8 mouse cellular contexts compared by ENCODE assay signal in the genomic region with DNA sequence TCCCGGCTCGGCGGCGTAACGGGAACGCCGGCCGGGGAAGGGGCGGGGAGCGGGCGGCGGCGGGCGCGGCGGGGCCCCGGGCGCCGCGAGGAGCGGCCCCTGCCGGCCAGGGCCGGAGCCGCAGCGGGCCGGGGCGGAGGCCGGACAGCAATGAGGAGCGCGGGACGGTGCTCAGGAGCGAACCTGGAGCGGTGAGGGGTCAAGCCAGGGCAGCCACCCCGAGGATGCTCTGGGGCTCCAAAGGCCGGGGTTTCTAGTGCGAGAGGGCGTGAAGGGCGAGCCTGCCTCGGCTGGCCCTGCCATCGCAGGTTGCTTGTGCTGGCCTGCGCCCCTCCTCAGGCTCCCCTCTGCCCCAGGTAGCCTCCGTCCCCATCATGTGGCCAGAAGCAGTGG. TPM values are rescaled to one million over a fixed set of nuclear protein-coding genes. Genes with fewer than 3 reads are reported as not detected.
A peak's percentile ranks its signal among the peaks of the same experiment; 100 is the strongest.
DNase-seq lines count a peak whose midpoint lies in the region; ATAC-seq and TF ChIP-seq lines count a peak whose summit lies in the region.

Gene Ttc7b (minus strand): TSS at position 33 of the 393 bp plus-strand sequence.

- peak within 1 kb of the TSS; percentile 96 for H3K9ac ChIP-seq in intestine, embryonic 16.5 days (ENCODE audit: low read depth, low read length)
- H3K9ac ChIP-seq in limb, embryonic 12.5 days (replicated peaks) = peak within 1 kb of the TSS; percentile 96
- peak within 1 kb of the TSS; percentile 96 for H3K9ac ChIP-seq in midbrain, embryonic 12.5 days (replicated peaks)
- H3K9ac ChIP-seq in stomach, embryonic 14.5 days (replicated peaks; ENCODE audit: low read depth, low read length) = peak within 1 kb of the TSS; percentile 92

- CTCF ChIA-PET in Patski (lab: Charles Lee) = no interaction called here

- peak; percentile 80 for ATAC-seq in Patski
- ATAC-seq in intestine, embryonic 16.5 days = peak; percentile 88
- ATAC-seq in limb, embryonic 12.5 days (ENCODE audit: insufficient number of reproducible peaks, insufficient read depth, low FRiP score, low TSS enrichment, low read depth) = peak; percentile 60
- ATAC-seq in midbrain, embryonic 12.5 days (ENCODE audit: low FRiP score, low read depth) = peak; percentile 84
- peak; percentile 68 for ATAC-seq in stomach, embryonic 14.5 days (ENCODE audit: insufficient number of reproducible peaks, insufficient read depth, low FRiP score, low read depth)

- peak within 1 kb of the TSS; percentile 68 for H3K27ac ChIP-seq in intestine, embryonic 16.5 days (ENCODE audit: low read length)
- H3K27ac ChIP-seq in limb, embryonic 12.5 days = peak within 1 kb of the TSS; percentile 80
- H3K27ac ChIP-seq in midbrain, embryonic 12.5 days (replicated peaks) = peak within 1 kb of the TSS; percentile 85
- peak within 1 kb of the TSS; percentile 66; the same call in 1 of the 2 replicates for H3K27ac ChIP-seq in stomach, embryonic 14.5 days (ENCODE audit: low read length)

- H3K27me3 ChIP-seq in Patski = no peaks in the 10 kb centered on the region
- no peaks in the 10 kb centered on the region for H3K27me3 ChIP-seq in intestine, embryonic 16.5 days (replicated peaks; ENCODE audit: control insufficient read depth, insufficient read depth, low read length)
- H3K27me3 ChIP-seq in limb, embryonic 12.5 days = no peaks in the 10 kb centered on the region
- H3K27me3 ChIP-seq in midbrain, embryonic 12.5 days = no peaks in the 10 kb centered on the region; the same call in 1 of the 2 replicates
- no peaks in the 10 kb centered on the region for H3K27me3 ChIP-seq in stomach, embryonic 14.5 days (ENCODE audit: control insufficient read depth, insufficient read depth, low read length)

- WGBS in intestine, embryonic 16.5 days = 1% methylated on average over 41 of the region's 42 CpGs
- 4% methylated on average over 31 of the region's 42 CpGs for WGBS in limb, embryonic 12.5 days
- WGBS in midbrain, embryonic 12.5 days = 3% methylated on average over 23 of the region's 42 CpGs
- 2% methylated on average over 41 of the region's 42 CpGs for WGBS in stomach, embryonic 14.5 days

- peak within 1 kb of the TSS; percentile 87 for H3K4me3 ChIP-seq in intestine, embryonic 16.5 days (ENCODE audit: low read length)
- peak within 1 kb of the TSS; percentile 82 for H3K4me3 ChIP-seq in limb, embryonic 12.5 days (replicated peaks)
- peak within 1 kb of the TSS; percentile 87 for H3K4me3 ChIP-seq in midbrain, embryonic 12.5 days
- peak within 1 kb of the TSS; percentile 66 for H3K4me3 ChIP-seq in stomach, embryonic 14.5 days (ENCODE audit: low read depth, low read length)

- peak within 1 kb of the TSS; percentile 75 for H3K4me2 ChIP-seq in intestine, embryonic 16.5 days (ENCODE audit: low read depth, low read length)
- peak within 1 kb of the TSS; percentile 82 for H3K4me2 ChIP-seq in limb, embryonic 12.5 days
- peak within 1 kb of the TSS; percentile 81 for H3K4me2 ChIP-seq in midbrain, embryonic 12.5 days (replicated peaks)
- peak within 1 kb of the TSS; percentile 82 for H3K4me2 ChIP-seq in stomach, embryonic 14.5 days (replicated peaks; ENCODE audit: low read depth, low read length)

- H3K36me3 ChIP-seq in intestine, embryonic 16.5 days (ENCODE audit: control insufficient read depth, insufficient read depth, low read length) = 0 out of 2 replicates have a peak, but pooled peaks cover 2% of the 10 kb centered on the region
- peaks cover 14% of the 10 kb centered on the region; the same call in 1 of the 2 replicates for H3K36me3 ChIP-seq in limb, embryonic 12.5 days
- no peaks in the 10 kb centered on the region for H3K36me3 ChIP-seq in midbrain, embryonic 12.5 days
- H3K36me3 ChIP-seq in stomach, embryonic 14.5 days (ENCODE audit: control insufficient read depth, insufficient read depth, low read length) = no peaks in the 10 kb centered on the region

- no peaks in the 10 kb centered on the region for H3K9me3 ChIP-seq in intestine, embryonic 16.5 days (ENCODE audit: control insufficient read depth, low read length)
- H3K9me3 ChIP-seq in limb, embryonic 12.5 days = no peaks in the 10 kb centered on the region
- H3K9me3 ChIP-seq in midbrain, embryonic 12.5 days = no peaks in the 10 kb centered on the region
- no peaks in the 10 kb centered on the region for H3K9me3 ChIP-seq in stomach, embryonic 14.5 days (ENCODE audit: control insufficient read depth, low read depth, low read length)

- peak; percentile 24 for DNase-seq in 416B (ENCODE audit: low read depth)
- DNase-seq in Patski (ENCODE audit: low read depth, low spot score) = no peak
- DNase-seq in embryo, embryonic 10 days (ENCODE audit: low spot score) = peak; percentile 63
- peak; percentile 97 for DNase-seq in heart, adult 11 months

- peaks cover 37% of the 10 kb centered on the region for H3K4me1 ChIP-seq in intestine, embryonic 16.5 days (ENCODE audit: control insufficient read depth, insufficient read depth, low read length)
- peaks cover 20% of the 10 kb centered on the region for H3K4me1 ChIP-seq in limb, embryonic 12.5 days (replicated peaks)
- H3K4me1 ChIP-seq in midbrain, embryonic 12.5 days = peaks cover 19% of the 10 kb centered on the region
- H3K4me1 ChIP-seq in stomach, embryonic 14.5 days (ENCODE audit: control insufficient read depth, insufficient read depth, low read length) = peaks cover 16% of the 10 kb centered on the region

- no peak for TF ChIP-seq CTCF in Patski (IDR thresholded peaks at IDR 0.05)

- POLR2A ChIA-PET in Patski (lab: Charles Lee) = interaction anchor here (0.6 kb wide), 1 partner anchor 265 kb away, joined by 3 read pairs; no protein-coding TSS in a partner anchor

- in situ Hi-C loops in Patski (cut with MboI; ENCODE audit: low pct_unique_long_range_greater_than_20kb) = no loop called here

RNA-seq across cellular contexts. Expression of gene Ttc7b, which starts in this region (rescaled TPM):
- polyA plus RNA-seq in Patski (2021) = 21.3 TPM
- polyA plus RNA-seq in intestine, embryonic 16.5 days (2015; fragmentation: Nextera tagmentation; extraction: Ambion mirVana) = 2.4 and 2.8 TPM in 2 replicates
- polyA plus RNA-seq in limb, embryonic 12.5 days (2016; fragmentation: Nextera tagmentation; extraction: Ambion mirVana) = 4.8 and 5.2 TPM in 2 replicates
- 5.8 and 6.7 TPM in 2 replicates for polyA plus RNA-seq in midbrain, embryonic 12.5 days (2016; fragmentation: Nextera tagmentation; extraction: Ambion mirVana)
- 6.4 and 6.7 TPM in 2 replicates for polyA plus RNA-seq in stomach, embryonic 14.5 days (2014; fragmentation: Nextera tagmentation; extraction: Ambion mirVana)
